Comparison of ENCODE assay signal across 9 mouse cellular contexts in genomic region chr15:96802034-96802728, GRCm38 (mm10).
A peak's percentile ranks its signal among the peaks of the same experiment; 100 is the strongest.
DNase-seq lines count a peak whose midpoint lies in the region; ATAC-seq and TF ChIP-seq lines count a peak whose summit lies in the region.
"Had no signal": no experiment of that assay in that cellular context is flagged by ENCODE, and none has a peak within 500 bp of the region (broad histone marks: within the 10 kb centered on the region; RNA-seq: fewer than 3 reads in every experiment).

No protein-coding gene starts in this region.

- no peak for TF ChIP-seq CTCF in gastrocnemius, adult 2 months (IDR thresholded peaks at IDR 0.05)
- TF ChIP-seq CTCF in intestine, postnatal 0 days (IDR thresholded peaks at IDR 0.05; ENCODE audit: low read depth), result no peak

- WGBS in intestine, postnatal 0 days, result 35% methylated on average over 9 of the region's 9 CpGs
- 41% methylated on average over 9 of the region's 9 CpGs for WGBS in macrophage (ENCODE audit: missing documents)
- WGBS in hindbrain, embryonic 11.5 days, result 83% methylated on average over 9 of the region's 9 CpGs

- H3K27ac ChIP-seq in gastrocnemius, adult 2 months, result no peak overlapping the region
- no peak overlapping the region for H3K27ac ChIP-seq in intestine, postnatal 0 days (ENCODE audit: low read depth, low read length)
- 0 out of 2 replicates have a peak overlapping the region, but pooled peaks have one; percentile 7 for H3K27ac ChIP-seq in macrophage
- no peak overlapping the region for H3K27ac ChIP-seq in hindbrain, embryonic 11.5 days (ENCODE audit: low read depth, low read length)

- no peaks in the 10 kb centered on the region for H3K79me2 ChIP-seq in macrophage (ENCODE audit: inconsistent target)

- no peaks in the 10 kb centered on the region for H3K9me3 ChIP-seq in intestine, postnatal 0 days (ENCODE audit: control insufficient read depth)
- H3K9me3 ChIP-seq in hindbrain, embryonic 11.5 days (ENCODE audit: control insufficient read depth, low read length), result no peaks in the 10 kb centered on the region

- peak; percentile 45 for DNase-seq in gastrocnemius, adult 2 months
- no peak for DNase-seq in gastrocnemius, postnatal 36 days
- peak; percentile 67 for DNase-seq in adrenal gland, adult 2 months
- no peak for DNase-seq in frontal cortex, postnatal 10 days (ENCODE audit: low spot score in 2 of 2)
- DNase-seq in hindbrain, embryonic 11.5 days (ENCODE audit: low spot score), result no peak

- intact Hi-C loops in gastrocnemius, adult 2 months (cut with DNase I), result no loop called here
- intact Hi-C loops in gastrocnemius, postnatal 36 days (cut with DNase I), result no loop called here

- no peaks in the 10 kb centered on the region for H3K36me3 ChIP-seq in intestine, postnatal 0 days (ENCODE audit: control insufficient read depth, insufficient read depth)
- H3K36me3 ChIP-seq in macrophage (ENCODE audit: inconsistent target), result no peaks in the 10 kb centered on the region
- H3K36me3 ChIP-seq in hindbrain, embryonic 11.5 days (ENCODE audit: control insufficient read depth, insufficient read depth, low read length), result no peaks in the 10 kb centered on the region

- no peak overlapping the region; the same call in 1 of the 2 replicates for H3K4me2 ChIP-seq in intestine, postnatal 0 days (replicated peaks; ENCODE audit: low read depth)
- H3K4me2 ChIP-seq in hindbrain, embryonic 11.5 days (replicated peaks; ENCODE audit: low read depth, low read length), result no peak overlapping the region

- no peak overlapping the region for H3K4me3 ChIP-seq in gastrocnemius, adult 2 months
- no peak overlapping the region for H3K4me3 ChIP-seq in intestine, postnatal 0 days (ENCODE audit: low read depth, low read length)
- H3K4me3 ChIP-seq in macrophage (ENCODE audit: inconsistent target), result no peak overlapping the region
- no peak overlapping the region for H3K4me3 ChIP-seq in hindbrain, embryonic 11.5 days (ENCODE audit: low read depth, low read length)
- H3K4me3 ChIP-seq: erythroblast, embryonic 14.5 days had no signal

- H3K4me1 ChIP-seq in intestine, postnatal 0 days (replicated peaks; ENCODE audit: control insufficient read depth, insufficient read depth, low read length), result peaks cover 5% of the 10 kb centered on the region; the same call in 1 of the 2 replicates
- H3K4me1 ChIP-seq in hindbrain, embryonic 11.5 days (replicated peaks; ENCODE audit: control insufficient read depth, insufficient read depth, low read length), result no peaks in the 10 kb centered on the region

- ATAC-seq in intestine, postnatal 0 days, result 0 out of 2 replicates have a peak, but pooled peaks have one; percentile 43
- ATAC-seq in inflammation-experienced regulatory T-cells, adult 6 months, result no peak
- no peak for ATAC-seq in hindbrain, embryonic 11.5 days (ENCODE audit: low FRiP score)

- no peaks in the 10 kb centered on the region for H3K27me3 ChIP-seq in intestine, postnatal 0 days (replicated peaks; ENCODE audit: control insufficient read depth, insufficient read depth, low read length)
- no peaks in the 10 kb centered on the region for H3K27me3 ChIP-seq in hindbrain, embryonic 11.5 days (ENCODE audit: control insufficient read depth, insufficient read depth, low read length)

- no peak overlapping the region for H3K9ac ChIP-seq in intestine, postnatal 0 days (ENCODE audit: low read depth, low read length)
- H3K9ac ChIP-seq in hindbrain, embryonic 11.5 days (ENCODE audit: low read depth, low read length), result no peak overlapping the region

Comparison
In these comparisons a context has a peak if more than half of its experiments do, and no peak if none do; other contexts are left out.
1. DNase-seq: peak in gastrocnemius, adult 2 months (single experiment) and adrenal gland, adult 2 months (single experiment); none in gastrocnemius, postnatal 36 days (0 of 2), frontal cortex, postnatal 10 days (0 of 2) and hindbrain, embryonic 11.5 days (single experiment).